Mouse (Mus musculus) lung, postnatal 0 days (tissue): ENCODE data around the gene Rab25. TPM values are rescaled to one million over a fixed set of nuclear protein-coding genes. Genes with fewer than 3 reads are reported as not detected.

Source experiments
- ATAC-seq: fragments of 200-750 bp; cut with Nextera tagmentation; 2 replicates; pipeline ENCODE4 v1.8.0; 2017; ENCODE audit warnings: moderate library complexity
- DNase-seq: peaks from one replicate; pipeline ENCODE4 v3.0.0-alpha.2; 2016; ENCODE audit warnings: low spot score
- H3K27ac ChIP-seq: fragments of 300-500 bp; sonication (generic); 2 replicates; pipeline ENCODE4 v1.5.1; 2014; ENCODE audit warnings: antibody characterized with exemption, mild to moderate bottlenecking, low read length, mixed read lengths
- H3K27me3 ChIP-seq: fragments of 300-500 bp; sonication (generic); replicated peaks from 2 replicates; pipeline ENCODE4 v1.6.1; 2014; ENCODE audit warnings: low read length, mixed read lengths; ENCODE audit not compliant: insufficient read depth
- H3K36me3 ChIP-seq: fragments of 300-500 bp; sonication (generic); 2 replicates; pipeline ENCODE4 v1.6.1; 2014; ENCODE audit warnings: low read length, mixed read lengths; ENCODE audit not compliant: insufficient read depth
- H3K4me1 ChIP-seq: fragments of 300-500 bp; sonication (generic); 2 replicates; pipeline ENCODE4 v1.6.1; 2014; ENCODE audit warnings: antibody characterized with exemption, low read depth, low read length, mixed read lengths; ENCODE audit not compliant: insufficient read depth
- H3K4me2 ChIP-seq: fragments of 300-500 bp; sonication (generic); replicated peaks from 2 replicates; pipeline ENCODE4 v1.6.1; 2014; ENCODE audit warnings: low read depth, mild to moderate bottlenecking, low read length, moderate library complexity, mixed read lengths
- H3K4me3 ChIP-seq: fragments of 300-500 bp; sonication (generic); 2 replicates; pipeline ENCODE4 v1.5.1; 2014; ENCODE audit warnings: low read depth, low read length
- H3K9ac ChIP-seq: fragments of 300-500 bp; sonication (generic); replicated peaks from 2 replicates; pipeline ENCODE4 v1.6.1; 2014; ENCODE audit warnings: low read depth, mild to moderate bottlenecking
- H3K9me3 ChIP-seq: fragments of 300-500 bp; sonication (generic); 2 replicates; pipeline ENCODE4 v1.6.1; 2016; ENCODE audit warnings: low read length, mixed read lengths
- CTCF ChIP-seq: IDR thresholded peaks from 2 replicates; pipeline ENCODE4 v1.5.1; 2016; ENCODE audit warnings: antibody characterized with exemption, mild to moderate bottlenecking
- EP300 ChIP-seq: IDR thresholded peaks from 2 replicates; pipeline ENCODE4 v1.6.1; 2016; ENCODE audit warnings: antibody characterized with exemption, mild to moderate bottlenecking, control low read depth
- WGBS: fragments of 180-500 bp; shearing (Covaris S2); extraction: QIAGEN DNeasy Blood & Tissue Kit; methylation state at CpG from one replicate; pipeline ENCODE4 v1.1.7; 2014; 5-methylcytosine and 5-hydroxymethylcytosine counted together
- polyA plus RNA-seq: library from polyadenylated mRNA; unstranded; fragments of >200 nt; fragmentation: Nextera tagmentation; extraction: Ambion mirVana; gene quantifications from 2 replicates; pipeline ENCODE4 v1.2.1, GENCODE M21; 2015

The Rab25 gene
- polyA plus RNA-seq, 1 experiment from 2014 or later, result 61.4 TPM

- Histone ChIP-seq H3K4me1 (peaks cover 10% of the 10 kb centered on the region; the same call in 1 of the 2 replicates), H3K27ac (no peak overlapping the region), H3K9ac (no peak overlapping the region), H3K9me3 (no peaks in the 10 kb centered on the region), H3K27me3 (no peaks in the 10 kb centered on the region), H3K36me3 (no peaks in the 10 kb centered on the region), H3K4me3 (no peak overlapping the region), H3K4me2 (no peak overlapping the region)
- TF ChIP-seq CTCF (no peak), EP300 (no peak)
- ATAC-seq (no peak), DNase-seq (no peak)
- 45% methylated on average over 7 of the region's 7 CpGs for WGBS
Measured at GRCm38 (mm10) chr3:88529204-88530000, 18.7 kb downstream of the Rab25 start.

DNA sequence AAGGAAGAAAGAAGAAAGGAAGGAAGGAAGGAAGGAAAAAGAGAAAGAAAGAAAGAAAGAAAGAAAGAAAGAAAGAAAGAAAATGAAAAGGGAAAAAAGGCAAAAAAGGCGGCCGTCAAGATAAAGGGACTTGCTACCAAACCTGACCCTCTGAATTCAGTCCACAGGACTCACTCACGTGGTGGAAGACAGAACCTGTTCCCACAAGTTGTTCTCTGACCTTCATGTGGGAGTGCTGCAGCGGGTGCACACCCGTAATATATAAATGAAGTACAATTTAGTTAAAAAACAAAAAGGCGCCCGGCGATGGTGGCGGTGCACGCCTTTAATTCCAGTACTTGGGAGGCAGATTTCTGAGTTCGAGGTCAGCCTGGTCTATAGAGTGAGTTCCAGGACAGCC, 19.5 kb downstream of the Rab25 start:
- Histone ChIP-seq H3K36me3 (no peaks in the 10 kb centered on the region), H3K4me2 (no peak overlapping the region), H3K4me3 (no peak overlapping the region), H3K27ac (no peak overlapping the region), H3K9me3 (no peaks in the 10 kb centered on the region), H3K9ac (no peak overlapping the region), H3K4me1 (peaks cover 8% of the 10 kb centered on the region; the same call in 1 of the 2 replicates), H3K27me3 (no peaks in the 10 kb centered on the region)
- ATAC-seq (no peak), DNase-seq (no peak)
- 86% methylated on average over 11 of the region's 11 CpGs for WGBS
- TF ChIP-seq CTCF, result no peak
- no peak for TF ChIP-seq EP300

DNA sequence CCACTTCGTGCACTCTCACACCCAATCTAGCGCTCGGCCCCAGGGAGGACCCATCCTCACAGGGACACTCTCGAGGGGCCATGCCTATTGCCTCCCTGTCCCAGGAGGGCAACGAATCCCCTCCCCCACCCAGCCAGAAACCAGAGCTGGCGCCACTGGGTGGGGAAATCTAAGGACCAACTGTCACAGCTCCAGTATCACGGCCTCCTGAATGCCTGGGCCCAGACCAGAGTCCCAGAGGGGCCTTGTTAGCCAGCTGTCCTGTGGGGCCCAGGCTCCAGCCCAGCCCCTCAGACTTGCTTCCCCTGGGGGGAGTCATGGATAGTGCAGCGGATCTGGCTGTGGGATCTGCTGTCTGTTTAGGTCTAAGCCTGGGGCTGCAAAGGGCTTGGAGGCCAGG, 20.5 kb downstream of the Rab25 start:
- Histone ChIP-seq H3K36me3 (no peaks in the 10 kb centered on the region), H3K9me3 (no peaks in the 10 kb centered on the region), H3K9ac (no peak overlapping the region), H3K4me2 (no peak overlapping the region), H3K27ac (no peak overlapping the region), H3K27me3 (no peaks in the 10 kb centered on the region), H3K4me1 (peaks cover 7% of the 10 kb centered on the region; the same call in 1 of the 2 replicates), H3K4me3 (no peak overlapping the region)
- no peak for DNase-seq
- whole genome bisulfite sequencing, result 51% methylated on average over 8 of the region's 8 CpGs
- no peak for TF ChIP-seq EP300
- no peak for ATAC-seq

- ATAC-seq, result peak; percentile 88
- H3K36me3 ChIP-seq, result no peaks in the 10 kb centered on the region
- peaks cover 7% of the 10 kb centered on the region; the same call in 1 of the 2 replicates for H3K4me1 ChIP-seq
- H3K9ac ChIP-seq, result no peak overlapping the region; the same call in 1 of the 2 replicates
- TF ChIP-seq CTCF (peak; percentile 100), EP300 (no peak)
- 30% methylated on average over 17 of the region's 17 CpGs for WGBS
- H3K27me3 ChIP-seq, result no peaks in the 10 kb centered on the region
- no peaks in the 10 kb centered on the region for H3K9me3 ChIP-seq
- no peak overlapping the region for H3K4me2 ChIP-seq
- no peak overlapping the region for H3K27ac ChIP-seq
- no peak overlapping the region for H3K4me3 ChIP-seq
- DNase-seq, result peak; percentile 96
Measured at GRCm38 (mm10) chr3:88526157-88527131, 21.7 kb downstream of the Rab25 start.

- Histone ChIP-seq H3K9ac (no peak overlapping the region), H3K9me3 (no peaks in the 10 kb centered on the region), H3K4me1 (peaks cover 7% of the 10 kb centered on the region; the same call in 1 of the 2 replicates), H3K27ac (no peak overlapping the region), H3K27me3 (no peaks in the 10 kb centered on the region), H3K36me3 (no peaks in the 10 kb centered on the region), H3K4me3 (no peak overlapping the region), H3K4me2 (no peak overlapping the region)
- TF ChIP-seq EP300, result no peak
- no peak for TF ChIP-seq CTCF
- DNase-seq, result no peak
- ATAC-seq, result no peak
- 92% methylated on average over 5 of the region's 5 CpGs for WGBS
Measured at GRCm38 (mm10) chr3:88525021-88525420, 23.1 kb downstream of the Rab25 start.

DNA sequence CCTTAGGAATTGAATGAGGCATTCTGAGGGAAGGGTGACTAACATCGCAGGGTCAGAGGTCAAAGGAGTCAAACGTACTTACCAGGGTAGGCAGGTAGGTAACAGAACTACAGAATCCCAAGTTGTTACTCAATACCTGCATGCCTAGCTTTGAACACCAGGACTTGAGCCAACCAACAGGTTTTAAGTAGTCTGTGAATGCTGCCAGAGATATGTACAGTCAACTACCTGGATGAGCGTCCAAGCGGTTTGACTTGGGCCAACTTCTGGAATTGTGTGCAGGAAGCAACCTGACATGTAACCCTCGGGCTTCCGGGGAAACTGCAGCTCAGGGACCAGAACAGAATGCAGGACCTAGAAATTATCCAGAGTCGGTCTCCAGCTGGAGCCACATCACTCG, 25.1 kb downstream of the Rab25 start:
- H3K27me3 ChIP-seq, result no peaks in the 10 kb centered on the region
- no peak overlapping the region for H3K4me2 ChIP-seq
- WGBS, result 73% methylated on average over 8 of the region's 8 CpGs
- ATAC-seq (no peak), DNase-seq (no peak)
- no peaks in the 10 kb centered on the region for H3K4me1 ChIP-seq
- H3K36me3 ChIP-seq, result no peaks in the 10 kb centered on the region
- TF ChIP-seq CTCF (no peak), EP300 (no peak)
- H3K9ac ChIP-seq, result no peak overlapping the region
- no peaks in the 10 kb centered on the region for H3K9me3 ChIP-seq
- no peak overlapping the region for H3K27ac ChIP-seq
- no peak overlapping the region for H3K4me3 ChIP-seq
